ENCODE assay signal across 17 mouse cellular contexts in the genomic region with DNA sequence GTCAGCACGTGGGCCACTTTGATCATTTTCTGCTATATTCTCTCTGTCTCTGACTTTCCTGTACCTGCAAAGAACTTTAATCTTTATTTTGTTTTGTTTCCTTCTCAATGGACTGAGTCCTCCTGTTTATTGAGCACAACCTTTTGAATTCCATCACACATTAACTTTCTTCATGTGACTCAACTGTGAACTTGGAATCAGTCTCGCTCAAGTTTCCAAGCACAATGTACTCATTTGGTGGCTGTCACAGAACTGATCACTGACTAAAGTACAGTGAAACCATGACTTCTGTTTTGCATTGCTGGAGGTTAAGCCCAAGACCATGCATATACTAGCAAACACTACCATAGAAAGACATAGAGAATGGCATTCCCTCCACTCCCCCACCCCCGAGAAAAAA. TPM values are rescaled to one million over a fixed set of nuclear protein-coding genes. Genes with fewer than 3 reads are reported as not detected.
"Had no signal": no experiment of that assay in that cellular context is flagged by ENCODE, and none has a peak within 500 bp of the region (broad histone marks: within the 10 kb centered on the region; RNA-seq: fewer than 3 reads in every experiment).

No protein-coding gene starts in this region.

- H3K9me3 ChIP-seq: lung, embryonic 15.5 days; midbrain, embryonic 13.5 days; midbrain, embryonic 15.5 days; neural tube, embryonic 12.5 days; stomach, embryonic 15.5 days had no signal

- H3K27ac ChIP-seq: lung, embryonic 15.5 days; macrophage; midbrain, embryonic 13.5 days; midbrain, embryonic 15.5 days; neural tube, embryonic 12.5 days; stomach, embryonic 15.5 days; stomach, postnatal 0 days had no signal

- DNase-seq: lung, adult 2 months; lung, postnatal 14 days; lung, postnatal 36 days; right cerebral cortex, postnatal 14 days; thymus, adult 2 months; thymus, postnatal 25 days; thymus, postnatal 4 days had no signal

- H3K4me3 ChIP-seq: lung, embryonic 15.5 days; megakaryocyte, embryonic 14.5 days; midbrain, embryonic 13.5 days; midbrain, embryonic 15.5 days; neural tube, embryonic 12.5 days; stomach, embryonic 15.5 days had no signal

- H3K4me2 ChIP-seq: lung, embryonic 15.5 days; midbrain, embryonic 11.5 days; midbrain, embryonic 13.5 days; midbrain, embryonic 15.5 days; neural tube, embryonic 12.5 days; stomach, embryonic 15.5 days had no signal

- H3K27me3 ChIP-seq: lung, embryonic 15.5 days; megakaryocyte, embryonic 14.5 days; midbrain, embryonic 13.5 days; midbrain, embryonic 15.5 days; neural tube, embryonic 12.5 days; stomach, embryonic 15.5 days had no signal

- ATAC-seq: lung, postnatal 0 days; midbrain, embryonic 13.5 days; midbrain, embryonic 15.5 days had no signal

- H3K9ac ChIP-seq: lung, embryonic 15.5 days; midbrain, embryonic 13.5 days; midbrain, embryonic 15.5 days; neural tube, embryonic 12.5 days; stomach, embryonic 15.5 days had no signal

- H3K4me1 ChIP-seq: lung, embryonic 15.5 days; megakaryocyte, embryonic 14.5 days; midbrain, embryonic 13.5 days; midbrain, embryonic 15.5 days; neural tube, embryonic 12.5 days; stomach, embryonic 15.5 days had no signal

- H3K36me3 ChIP-seq: lung, embryonic 15.5 days; midbrain, embryonic 13.5 days; midbrain, embryonic 15.5 days; neural tube, embryonic 12.5 days; stomach, embryonic 15.5 days had no signal

RNA-seq across cellular contexts. Expression of gene Ism1, which starts 15.5 kb away (rescaled TPM):
- polyA plus RNA-seq: macrophage had no signal
